Mouse (Mus musculus) MEL (cell line): ENCODE results near the gene 4930453N24Rik. TPM values are rescaled to one million over a fixed set of nuclear protein-coding genes. Genes with fewer than 3 reads are reported as not detected.

Experiments
- DNase-seq: peaks from one replicate; pipeline ENCODE4 v3.0.0; 2011; ENCODE audit warnings: low read depth, low spot score
- H3K27ac ChIP-seq: 2 replicates; pipeline ENCODE4 v1.5.1; 2012; ENCODE audit warnings: low read depth, mild to moderate bottlenecking, control low read depth, low read length, moderate library complexity; ENCODE audit not compliant: control insufficient read depth
- H3K27me3 ChIP-seq, 2 experiments: fragments of 150-350 bp in 1 of 2; sonication (generic) in 1 of 2; 2 replicates each; pipeline ENCODE4 v1.6.1; 2012; ENCODE audit warnings: low read length in 2 of 2, mild to moderate bottlenecking in 2 of 2, improper control_type of control experiment in 1 of 2, moderate library complexity in 1 of 2; ENCODE audit not compliant: insufficient read depth in 2 of 2, control insufficient read depth in 1 of 2
- H3K36me3 ChIP-seq, 2 experiments: 2 replicates each; pipeline ENCODE4 v1.6.1; 2012 to 2014; ENCODE audit warnings: low read length in 2 of 2, improper control_type of control experiment in 1 of 2, inconsistent platforms in 1 of 2, mild to moderate bottlenecking in 1 of 2; ENCODE audit not compliant: insufficient read depth in 2 of 2, control insufficient read depth in 1 of 2
- H3K4me1 ChIP-seq, 2 experiments: fragments of 150-350 bp in 1 of 2; sonication (generic) in 1 of 2; 2 replicates each; pipeline ENCODE4 v1.6.1; 2012; ENCODE audit warnings: low read length in 2 of 2, improper control_type of control experiment in 1 of 2, mild to moderate bottlenecking in 1 of 2; ENCODE audit not compliant: insufficient read depth in 2 of 2, control insufficient read depth in 1 of 2
- H3K4me3 ChIP-seq, 2 experiments: fragments of 150-350 bp in 1 of 2; sonication (generic) in 1 of 2; 2 replicates each; pipeline ENCODE4 v1.5.1; 2012; ENCODE audit warnings: low read depth in 2 of 2, low read length in 2 of 2, mild to moderate bottlenecking in 2 of 2, moderate library complexity in 2 of 2, control low read depth in 1 of 2, improper control_type of control experiment in 1 of 2; ENCODE audit not compliant: control insufficient read depth in 1 of 2, insufficient read depth in 1 of 2
- H3K79me2 ChIP-seq: 2 replicates; pipeline ENCODE4 v1.6.1; 2012; ENCODE audit warnings: mild to moderate bottlenecking, low read length, moderate library complexity; ENCODE audit not compliant: control insufficient read depth, poor library complexity, insufficient read depth
- H3K9ac ChIP-seq: 2 replicates; pipeline ENCODE4 v1.6.1; 2012; ENCODE audit warnings: low read depth, mild to moderate bottlenecking, control low read depth, low read length, moderate library complexity; ENCODE audit not compliant: control insufficient read depth, poor library complexity, severe bottlenecking
- H3K9me3 ChIP-seq: fragments of 150-350 bp; sonication (generic); replicated peaks from 2 replicates; pipeline ENCODE4 v1.6.1; 2012; ENCODE audit warnings: mild to moderate bottlenecking, low read length, improper control_type of control experiment, moderate library complexity; ENCODE audit not compliant: insufficient read depth
- BHLHE40 ChIP-seq: IDR thresholded peaks from 2 replicates; pipeline ENCODE4 v1.6.1; 2012; ENCODE audit warnings: low read depth, mild to moderate bottlenecking, inconsistent platforms, low read length, improper control_type of control experiment, borderline replicate concordance
- CHD1 ChIP-seq: IDR thresholded peaks from 2 replicates; pipeline ENCODE4 v1.6.1; 2012; ENCODE audit warnings: low read depth, mild to moderate bottlenecking, inconsistent platforms, low read length, improper control_type of control experiment
- CHD2 ChIP-seq: IDR thresholded peaks from 2 replicates; pipeline ENCODE4 v1.6.1; 2011; ENCODE audit warnings: low read length, improper control_type of control experiment
- CTCF ChIP-seq, 3 experiments: IDR thresholded peaks in 2 of 3; conservative IDR thresholded peaks in 1 of 3; 2 replicates each; pipeline ENCODE4 v1.5.1; 2011 to 2012; ENCODE audit warnings: low read length in 3 of 3, low read depth in 2 of 3, mild to moderate bottlenecking in 2 of 3, improper control_type of control experiment in 1 of 3, inconsistent platforms in 1 of 3, mixed read lengths in 1 of 3, moderate library complexity in 1 of 3; ENCODE audit not compliant: control insufficient read depth in 1 of 3, insufficient read depth in 1 of 3, poor library complexity in 1 of 3, severe bottlenecking in 1 of 3
- EP300 ChIP-seq, 2 experiments: IDR thresholded peaks; 2 replicates each; pipeline ENCODE4 v1.6.1; 2011; ENCODE audit warnings: improper control_type of control experiment in 2 of 2, low read length in 2 of 2, low read depth in 1 of 2, mild to moderate bottlenecking in 1 of 2
- ETS1 ChIP-seq: IDR thresholded peaks from 2 replicates; pipeline ENCODE4 v1.6.1; 2012; ENCODE audit warnings: low read depth, mild to moderate bottlenecking, inconsistent platforms, low read length, improper control_type of control experiment, moderate library complexity
- GABPA ChIP-seq: IDR thresholded peaks from 2 replicates; pipeline ENCODE4 v1.6.1; 2012; ENCODE audit warnings: low read depth, mild to moderate bottlenecking, inconsistent platforms, low read length, improper control_type of control experiment, moderate library complexity
- GATA1 ChIP-seq: IDR thresholded peaks from 2 replicates; pipeline ENCODE4 v1.6.1; 2011; ENCODE audit warnings: low read depth, low read length, improper control_type of control experiment
- JUND ChIP-seq: IDR thresholded peaks from 2 replicates; pipeline ENCODE4 v1.6.1; 2011; ENCODE audit warnings: low read depth, mild to moderate bottlenecking, improper control_type of control experiment, low read length
- KAT2A ChIP-seq: conservative IDR thresholded peaks from 2 replicates; pipeline ENCODE4 v1.6.1; 2012; ENCODE audit warnings: low read depth, low read length, improper control_type of control experiment, inconsistent platforms
- MAX ChIP-seq: IDR thresholded peaks from 2 replicates; pipeline ENCODE4 v1.6.1; 2011; ENCODE audit warnings: low read length, improper control_type of control experiment
- MAZ ChIP-seq: IDR thresholded peaks from 2 replicates; pipeline ENCODE4 v1.6.1; 2012; ENCODE audit warnings: low read depth, mild to moderate bottlenecking, inconsistent platforms, low read length, improper control_type of control experiment
- MEF2A ChIP-seq: IDR thresholded peaks from 2 replicates; pipeline ENCODE4 v1.6.1; 2014; ENCODE audit warnings: low read depth, mild to moderate bottlenecking, inconsistent platforms, low read length, improper control_type of control experiment; ENCODE audit not compliant: poor library complexity, insufficient replicate concordance, severe bottlenecking; ENCODE audit errors: extremely low read depth
- MXI1 ChIP-seq: IDR thresholded peaks from 2 replicates; pipeline ENCODE4 v1.6.1; 2011; ENCODE audit warnings: mild to moderate bottlenecking, low read depth, low read length, improper control_type of control experiment
- MYC ChIP-seq: IDR thresholded peaks from 2 replicates; pipeline ENCODE4 v1.6.1; 2011; ENCODE audit warnings: low read depth, mild to moderate bottlenecking, low read length, improper control_type of control experiment, moderate library complexity
- NRF1 ChIP-seq: IDR thresholded peaks from 2 replicates; pipeline ENCODE4 v1.6.1; 2014; ENCODE audit warnings: low read depth, mild to moderate bottlenecking, inconsistent platforms, low read length, improper control_type of control experiment, moderate library complexity; ENCODE audit not compliant: poor library complexity, insufficient read depth, severe bottlenecking
- RCOR1 ChIP-seq: IDR thresholded peaks from 2 replicates; pipeline ENCODE4 v1.6.1; 2012; ENCODE audit warnings: low read depth, mild to moderate bottlenecking, inconsistent platforms, low read length, improper control_type of control experiment
- UBTF ChIP-seq: IDR thresholded peaks from 2 replicates; pipeline ENCODE4 v1.6.1; 2012; ENCODE audit warnings: low read depth, mild to moderate bottlenecking, inconsistent platforms, low read length, improper control_type of control experiment, moderate library complexity, borderline replicate concordance; ENCODE audit not compliant: insufficient read depth
- USF1 ChIP-seq: IDR thresholded peaks from 2 replicates; pipeline ENCODE4 v1.6.1; 2014; ENCODE audit warnings: low read depth, mild to moderate bottlenecking, inconsistent platforms, low read length, improper control_type of control experiment, moderate library complexity
- USF2 ChIP-seq, 2 experiments: IDR thresholded peaks; 2 replicates each; pipeline ENCODE4 v1.6.1; 2011 to 2012; ENCODE audit warnings: improper control_type of control experiment in 2 of 2, low read length in 2 of 2, borderline replicate concordance in 1 of 2, inconsistent platforms in 1 of 2, low read depth in 1 of 2, mild to moderate bottlenecking in 1 of 2; ENCODE audit not compliant: insufficient read depth in 1 of 2
- ZKSCAN1 ChIP-seq: IDR thresholded peaks from 2 replicates; pipeline ENCODE4 v1.6.1; 2012; ENCODE audit warnings: low read depth, mild to moderate bottlenecking, inconsistent platforms, low read length, improper control_type of control experiment, moderate library complexity
- ZMIZ1 ChIP-seq: IDR thresholded peaks from 2 replicates; pipeline ENCODE4 v1.6.1; 2012; ENCODE audit warnings: low read depth, mild to moderate bottlenecking, inconsistent platforms, low read length, improper control_type of control experiment, moderate library complexity
- ZNF384 ChIP-seq: IDR thresholded peaks from 2 replicates; pipeline ENCODE4 v1.6.1; 2012; ENCODE audit warnings: low read depth, mild to moderate bottlenecking, inconsistent platforms, low read length, improper control_type of control experiment
- polyA plus RNA-seq, 2 experiments: library from polyadenylated mRNA; stranded (reverse) in 1 of 2; unstranded in 1 of 2; fragments of >175 nt in 1 of 2; fragments of >200 nt in 1 of 2; gene quantifications; 2 replicates each; pipeline versions ENCODE4 v1.2.1 to v1.2.4; 2012; ENCODE audit warnings: low replicate concordance in 2 of 2, low read depth in 1 of 2; ENCODE audit not compliant: insufficient read length in 2 of 2, insufficient read depth in 1 of 2, missing spikeins in 1 of 2
- total RNA-seq: library from RNA; depleted of rRNA; stranded (reverse); fragments of 300-350 nt; gene quantifications from 2 replicates; pipeline ENCODE4 v1.2.3, GENCODE M21; 2012

The 4930453N24Rik gene
- total and polyA plus RNA-seq, 3 experiments = 19.4 to 20.5 TPM; not detected in 1

- peak; percentile 24 for DNase-seq
- Histone ChIP-seq H3K9ac (no peak overlapping the region), H3K4me3 (no peak overlapping the region), H3K4me1 (no peaks in the 10 kb centered on the region), H3K79me2 (peaks cover 2% of the 10 kb centered on the region; the same call in 1 of the 2 replicates), H3K9me3 (no peaks in the 10 kb centered on the region), H3K27ac (no peak overlapping the region), H3K36me3 (peaks cover 0 to 19% of the 10 kb centered on the region in 2 experiments; a peak in 3 of 4 replicates), H3K27me3 (no peaks in the 10 kb centered on the region)
- TF ChIP-seq USF2 (IDR thresholded peaks at IDR 0.05; ENCODE audit: borderline replicate concordance in 1 of 2, insufficient read depth in 1 of 2, low read depth in 1 of 2, low read length in 2 of 2) (no peak), GABPA (no peak), MAX (no peak), MYC (no peak), ETS1 (no peak), EP300 (IDR thresholded peaks at IDR 0.05; ENCODE audit: low read depth in 1 of 2, low read length in 2 of 2) (no peak)
Measured at GRCm38 (mm10) chr16:64801638-64802037, 30.7 kb upstream of the 4930453N24Rik start.

- no peak for DNase-seq
- Histone ChIP-seq H3K36me3 (peaks cover 0 to 19% of the 10 kb centered on the region in 2 experiments; a peak in 3 of 4 replicates), H3K4me1 (no peaks in the 10 kb centered on the region), H3K27me3 (no peaks in the 10 kb centered on the region), H3K9me3 (no peaks in the 10 kb centered on the region), H3K27ac (no peak overlapping the region), H3K79me2 (peaks cover 2% of the 10 kb centered on the region; the same call in 1 of the 2 replicates), H3K9ac (no peak overlapping the region), H3K4me3 (no peak overlapping the region)
- TF ChIP-seq USF2 (IDR thresholded peaks at IDR 0.05; ENCODE audit: borderline replicate concordance in 1 of 2, insufficient read depth in 1 of 2, low read depth in 1 of 2, low read length in 2 of 2) = no peak
- TF ChIP-seq UBTF = no peak
- no peak for TF ChIP-seq JUND
- no peak for TF ChIP-seq BHLHE40
- no peak for TF ChIP-seq MEF2A
- TF ChIP-seq ZMIZ1 = no peak
- no peak for TF ChIP-seq ZKSCAN1
- TF ChIP-seq NRF1 = no peak
- TF ChIP-seq CHD2 = no peak
- no peak for TF ChIP-seq MAX
- no peak for TF ChIP-seq MAZ
- no peak for TF ChIP-seq ZNF384
- no peak for TF ChIP-seq GATA1
- TF ChIP-seq RCOR1 = no peak
- no peak for TF ChIP-seq CTCF (IDR thresholded peaks at IDR 0.05 in 2 of 3, conservative IDR thresholded peaks at IDR 0.05 in 1 of 3; ENCODE audit: control insufficient read depth in 1 of 3, insufficient read depth in 1 of 3, low read depth in 2 of 3, low read length in 3 of 3, poor library complexity in 1 of 3, severe bottlenecking in 1 of 3)
- TF ChIP-seq KAT2A = no peak
- no peak for TF ChIP-seq USF1
- no peak for TF ChIP-seq CHD1
- TF ChIP-seq MYC = no peak
- no peak for TF ChIP-seq MXI1
Measured at GRCm38 (mm10) chr16:64800393-64800792, 29.4 kb upstream of the 4930453N24Rik start.
